Mouse (Mus musculus) E14TG2a.4 (cell line): Measurements from ENCODE around the gene Palm3.

Source experiments
- H3K27me3 ChIP-seq: 2 replicates; pipeline ENCODE4 v1.6.1; 2014; ENCODE audit warnings: low read length, control low read depth; ENCODE audit not compliant: insufficient read depth
- H3K36me3 ChIP-seq: 2 replicates; pipeline ENCODE4 v1.6.1; 2014; ENCODE audit warnings: low read length, control low read depth; ENCODE audit not compliant: insufficient read depth
- H3K4me1 ChIP-seq: replicated peaks from 2 replicates; pipeline ENCODE4 v1.6.1; 2014; ENCODE audit warnings: low read depth, low read length, control low read depth
- H3K4me3 ChIP-seq: replicated peaks from 2 replicates; pipeline ENCODE4 v1.5.1; 2014; ENCODE audit warnings: mild to moderate bottlenecking, low read length
- H3K9me3 ChIP-seq: 2 replicates; pipeline ENCODE4 v1.6.1; 2014; ENCODE audit warnings: low read length, control low read depth
- CTCF ChIP-seq: conservative IDR thresholded peaks from 2 replicates; pipeline ENCODE4 v1.5.1; 2014; ENCODE audit warnings: low read length
- NANOG ChIP-seq: IDR thresholded peaks from 2 replicates; pipeline ENCODE4 v1.6.1; 2014; ENCODE audit warnings: borderline replicate concordance, low read length, mixed read lengths
- POU5F1 ChIP-seq: IDR thresholded peaks from 2 replicates; pipeline ENCODE4 v1.6.1; 2014; ENCODE audit warnings: low read length, borderline replicate concordance

Palm3 gene

GRCm38 (mm10) chr8:84010625-84011611, 10.4 kb upstream of the Palm3 start:
- H3K36me3 ChIP-seq: no peaks in the 10 kb centered on the region
- peak overlapping the region; percentile 82 for H3K4me3 ChIP-seq
- peaks cover 54% of the 10 kb centered on the region for H3K4me1 ChIP-seq
- peaks cover 2% of the 10 kb centered on the region for H3K9me3 ChIP-seq
- TF ChIP-seq NANOG (no peak), CTCF (no peak), POU5F1 (no peak)
- peaks cover 39% of the 10 kb centered on the region for H3K27me3 ChIP-seq

GRCm38 (mm10) chr8:84011705-84012498, 9.4 kb upstream of the Palm3 start, which contains the start of gene 2210011C24Rik:
2210011C24Rik (minus strand) TSS chr8:84012171.
- H3K9me3 ChIP-seq: peaks cover 4% of the 10 kb centered on the region

DNA sequence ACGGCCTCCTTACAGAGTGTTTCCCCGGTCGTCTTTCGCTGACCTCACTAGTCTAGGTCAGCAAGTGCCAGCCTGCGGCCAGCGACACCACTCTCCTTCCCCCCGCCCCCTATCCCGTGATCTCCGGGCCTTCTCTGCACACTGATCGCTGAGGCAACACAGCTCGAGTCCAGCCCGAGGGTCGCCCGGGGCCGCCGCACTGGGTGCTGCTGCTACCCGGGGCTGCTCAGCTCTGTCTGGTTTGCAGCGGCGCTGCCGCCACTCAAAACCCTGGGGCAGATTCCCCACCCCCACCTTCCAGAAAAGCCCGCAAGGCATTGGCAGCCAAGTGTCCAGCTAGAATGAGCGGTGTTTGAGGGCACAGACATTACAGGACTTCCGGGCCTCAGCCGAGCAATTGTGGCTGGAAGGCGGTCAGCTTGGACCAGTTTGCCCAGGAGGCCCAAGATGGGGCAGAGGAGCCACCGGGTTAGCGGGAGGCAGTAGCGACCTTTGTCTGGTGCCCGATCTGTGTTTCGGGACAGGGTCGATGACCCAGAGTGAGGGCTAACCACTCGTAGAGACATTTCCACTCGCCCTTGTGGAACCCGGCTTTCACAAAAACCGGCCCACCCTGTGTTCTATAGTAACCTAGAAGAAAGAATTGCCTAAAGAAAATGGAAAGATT, 8.6 kb upstream of the Palm3 start:
- TF ChIP-seq POU5F1: no peak
- no peak for TF ChIP-seq CTCF
- no peak for TF ChIP-seq NANOG
- H3K4me3 ChIP-seq: peak overlapping the region; percentile 82

More at GRCm38 (mm10) chr8:84011705-84012498, 9.4 kb upstream of the Palm3 start, which contains the start of gene 2210011C24Rik:
- TF ChIP-seq CTCF (no peak), NANOG (no peak), POU5F1 (no peak)
- H3K36me3 ChIP-seq: no peaks in the 10 kb centered on the region
- peaks cover 54% of the 10 kb centered on the region for H3K4me1 ChIP-seq
- peak within 1 kb of the TSS; percentile 82 for H3K4me3 ChIP-seq
- H3K27me3 ChIP-seq: peaks cover 39% of the 10 kb centered on the region

DNA sequence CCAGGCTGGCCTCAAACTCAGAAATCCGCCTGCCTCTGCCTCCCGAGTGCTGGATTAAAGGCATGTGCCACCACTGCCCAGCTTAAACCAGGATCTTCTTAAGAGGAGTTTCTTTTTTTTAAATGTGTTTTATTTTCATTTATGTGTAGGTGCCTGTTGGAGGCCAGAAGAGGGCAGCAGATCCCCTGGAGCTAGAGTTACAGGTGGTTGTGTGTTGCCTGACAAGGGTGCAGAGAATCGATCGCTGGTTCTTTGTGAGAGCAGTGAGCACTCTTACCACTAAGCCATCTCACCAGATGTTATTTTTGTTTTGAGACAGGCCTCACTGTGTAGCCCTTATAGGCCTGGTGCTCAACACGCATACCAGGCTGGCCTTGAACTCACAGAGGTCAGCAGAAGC, 5.4 kb upstream of the Palm3 start:
- Histone ChIP-seq H3K4me1 (peaks cover 34% of the 10 kb centered on the region), H3K27me3 (peaks cover 50% of the 10 kb centered on the region), H3K9me3 (peaks cover 4% of the 10 kb centered on the region), H3K36me3 (no peaks in the 10 kb centered on the region), H3K4me3 (no peak overlapping the region)
- TF ChIP-seq CTCF (peak; percentile 23), POU5F1 (no peak)

More for the DNA sequence above, 8.6 kb upstream of the Palm3 start:
- Histone ChIP-seq H3K9me3 (peaks cover 4% of the 10 kb centered on the region), H3K27me3 (peaks cover 43% of the 10 kb centered on the region), H3K36me3 (no peaks in the 10 kb centered on the region), H3K4me1 (peaks cover 47% of the 10 kb centered on the region)

- no peak overlapping the region for H3K4me3 ChIP-seq
- H3K4me1 ChIP-seq: peaks cover 52% of the 10 kb centered on the region
- H3K36me3 ChIP-seq: no peaks in the 10 kb centered on the region
- peaks cover 4% of the 10 kb centered on the region for H3K9me3 ChIP-seq
- H3K27me3 ChIP-seq: peaks cover 21% of the 10 kb centered on the region
- TF ChIP-seq CTCF (no peak), POU5F1 (no peak), NANOG (no peak)
Measured at GRCm38 (mm10) chr8:84019738-84020137, 1.5 kb upstream of the Palm3 start.

DNA sequence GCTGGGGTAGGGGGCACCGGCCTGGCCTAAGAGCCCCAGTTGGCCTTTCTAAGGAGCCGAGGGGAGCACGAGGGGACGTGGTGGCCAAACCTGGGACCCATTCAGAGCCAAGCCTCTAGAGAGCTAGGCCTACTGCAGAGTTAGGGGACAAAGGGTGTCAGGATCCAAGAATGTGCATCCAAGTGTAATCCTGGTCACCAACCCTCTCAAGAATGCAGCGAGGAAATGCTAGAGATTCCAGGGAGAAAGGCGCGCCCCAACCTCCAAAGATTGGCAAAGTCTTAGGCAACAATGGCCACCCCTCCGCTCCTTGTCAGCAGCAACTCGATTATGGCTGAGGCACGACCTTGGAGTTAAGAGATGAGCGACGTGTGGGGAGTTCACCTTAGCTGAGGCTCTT, 298 bp downstream of the Palm3 start:
- Histone ChIP-seq H3K9me3 (no peaks in the 10 kb centered on the region), H3K4me3 (peak overlapping the region; percentile 63; the same call in 1 of the 2 replicates), H3K36me3 (no peaks in the 10 kb centered on the region), H3K27me3 (peaks cover 21% of the 10 kb centered on the region), H3K4me1 (peaks cover 68% of the 10 kb centered on the region)
- TF ChIP-seq NANOG (no peak), POU5F1 (no peak), CTCF (no peak)

DNA sequence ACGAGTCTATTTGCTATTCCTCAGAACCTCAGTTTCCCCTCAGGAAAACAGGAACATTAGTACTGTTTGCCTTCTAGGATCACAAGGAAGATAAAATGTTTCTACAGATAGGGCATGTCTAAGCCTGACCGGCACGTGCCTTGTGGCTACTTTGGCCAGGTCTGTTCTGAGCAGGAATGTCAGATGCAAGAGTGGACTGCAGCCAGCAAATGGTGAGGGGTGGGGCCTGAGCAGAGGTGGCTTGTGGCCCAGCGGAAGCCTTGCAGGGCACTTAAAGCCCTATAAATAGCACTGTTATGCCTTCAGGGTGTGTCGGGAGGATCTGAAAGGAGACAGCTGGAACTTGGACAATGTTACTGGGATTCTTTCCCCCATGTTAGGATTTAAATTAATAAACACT, 1.8 kb downstream of the Palm3 start:
- Histone ChIP-seq H3K4me1 (peaks cover 83% of the 10 kb centered on the region), H3K27me3 (peaks cover 13% of the 10 kb centered on the region), H3K9me3 (no peaks in the 10 kb centered on the region), H3K36me3 (peaks cover 4% of the 10 kb centered on the region), H3K4me3 (no peak overlapping the region)
- TF ChIP-seq NANOG: no peak
- TF ChIP-seq CTCF: no peak
- no peak for TF ChIP-seq POU5F1

- Histone ChIP-seq H3K4me1 (peaks cover 89% of the 10 kb centered on the region), H3K36me3 (peaks cover 9% of the 10 kb centered on the region)
- TF ChIP-seq POU5F1: no peak
- TF ChIP-seq NANOG: no peak
- TF ChIP-seq CTCF: no peak
Measured at GRCm38 (mm10) chr8:84023631-84024030, 2.4 kb downstream of the Palm3 start.

More at GRCm38 (mm10) chr8:84023631-84024030, 2.4 kb downstream of the Palm3 start:
- H3K4me3 ChIP-seq: no peak overlapping the region
- peaks cover 8% of the 10 kb centered on the region; the same call in 1 of the 2 replicates for H3K27me3 ChIP-seq
- H3K9me3 ChIP-seq: no peaks in the 10 kb centered on the region
